Mouse (Mus musculus): ENCODE measurements at regions not wholly inside any gene's neighbourhood (a gene's known extent, or its start where the extent isn't known, plus 50 kb on each side); places are given as distances from the start of the nearest gene placed in this dataset.

DNA sequence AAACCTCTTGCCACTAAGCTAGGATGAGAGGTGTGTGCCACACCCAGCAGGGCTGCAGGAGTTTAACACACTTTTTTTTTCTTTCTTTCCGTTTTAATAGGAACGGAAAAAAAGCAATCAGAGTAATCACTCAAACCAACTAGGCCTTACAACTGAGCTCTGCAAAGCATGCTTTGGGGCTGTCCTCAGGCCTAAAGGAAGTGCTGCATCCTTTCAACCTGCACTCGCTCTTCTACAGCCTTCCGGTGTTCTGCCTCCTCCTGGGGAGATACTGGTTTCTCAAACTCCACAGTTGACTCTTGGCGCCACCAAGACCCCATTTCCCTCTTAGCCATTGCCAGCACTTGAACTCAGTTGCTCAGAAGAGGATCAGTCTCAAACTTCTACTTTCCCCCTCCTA, 143.2 kb downstream of the Foxo1 start:
- Histone ChIP-seq H3K27me3 (replicated peaks) (peaks cover 30% of the 10 kb centered on the region), H3K4me3 (replicated peaks) (no peak overlapping the region), H3K36me3 (replicated peaks; ENCODE audit: low read length) (no peaks in the 10 kb centered on the region), H3K4me1 (no peaks in the 10 kb centered on the region), H3K9me3 (no peaks in the 10 kb centered on the region)
- TF ChIP-seq FLI1 (IDR thresholded peaks at IDR 0.05; ENCODE audit: low read length): no peak

DNA sequence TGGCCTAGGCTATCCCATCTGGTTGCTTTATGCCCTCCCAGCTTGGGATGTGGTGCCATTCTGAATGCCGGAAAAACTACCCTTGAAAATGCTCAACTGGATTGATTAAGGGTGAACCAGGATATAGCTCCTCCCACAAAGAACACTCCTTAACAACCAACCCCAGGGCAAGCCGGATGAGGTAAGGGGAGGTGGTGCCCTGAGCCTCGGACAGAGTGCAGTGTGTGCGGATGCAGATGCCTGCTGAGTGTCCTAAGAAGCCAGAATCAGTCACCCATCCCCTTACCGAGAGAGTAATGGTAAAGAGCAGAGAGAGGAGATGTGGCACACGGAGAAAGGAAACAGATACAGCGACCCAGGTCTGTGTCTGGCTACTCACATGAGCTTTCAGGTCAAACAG, 141.3 kb downstream of the Foxo1 start:
- Histone ChIP-seq H3K36me3 (replicated peaks; ENCODE audit: low read length) (no peaks in the 10 kb centered on the region), H3K9me3 (no peaks in the 10 kb centered on the region), H3K4me3 (replicated peaks) (no peak overlapping the region)

DNA sequence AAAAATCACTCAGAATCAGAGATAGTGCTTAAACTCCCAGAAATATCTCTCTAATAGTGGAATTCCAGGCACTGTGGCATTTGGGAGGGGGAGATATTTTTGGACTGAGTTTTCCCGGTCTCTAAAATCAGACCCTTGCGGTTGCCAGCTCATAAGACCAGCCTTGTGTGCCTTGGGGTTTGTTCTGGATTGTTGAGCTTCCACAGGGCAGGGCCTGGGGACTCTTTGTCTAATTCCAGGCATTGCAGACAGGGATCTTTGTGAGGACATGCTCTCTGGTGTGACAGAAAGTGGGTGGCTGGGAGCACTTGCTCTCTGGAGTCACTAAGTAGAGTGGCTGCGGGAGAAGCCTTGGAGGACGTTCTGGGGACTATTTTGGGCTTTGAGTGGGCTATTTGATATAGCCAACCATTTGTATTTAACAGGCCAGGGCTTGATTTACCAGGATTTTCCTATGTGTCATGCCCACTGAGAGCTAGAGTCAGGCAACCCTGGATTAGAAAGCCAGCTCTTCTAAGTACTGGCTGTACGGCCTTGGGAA, 138.7 kb downstream of the Foxo1 start:
- Histone ChIP-seq H3K9me3 (peaks cover 5% of the 10 kb centered on the region; the same call in 1 of the 2 replicates), H3K4me3 (replicated peaks) (no peak overlapping the region), H3K36me3 (replicated peaks; ENCODE audit: low read length) (no peaks in the 10 kb centered on the region), H3K27me3 (replicated peaks) (peaks cover 34% of the 10 kb centered on the region), H3K4me1 (peaks cover 6% of the 10 kb centered on the region)
- TF ChIP-seq GATA1 (IDR thresholded peaks at IDR 0.05; ENCODE audit: borderline replicate concordance, low read length) (no peak), FLI1 (IDR thresholded peaks at IDR 0.05; ENCODE audit: low read length) (no peak)

More for the DNA sequence above, 141.3 kb downstream of the Foxo1 start:
- peaks cover 4% of the 10 kb centered on the region for H3K4me1 ChIP-seq
- peaks cover 30% of the 10 kb centered on the region for H3K27me3 ChIP-seq (replicated peaks)
- TF ChIP-seq FLI1 (IDR thresholded peaks at IDR 0.05; ENCODE audit: low read length) (no peak), GATA1 (IDR thresholded peaks at IDR 0.05; ENCODE audit: borderline replicate concordance, low read length) (no peak)

DNA sequence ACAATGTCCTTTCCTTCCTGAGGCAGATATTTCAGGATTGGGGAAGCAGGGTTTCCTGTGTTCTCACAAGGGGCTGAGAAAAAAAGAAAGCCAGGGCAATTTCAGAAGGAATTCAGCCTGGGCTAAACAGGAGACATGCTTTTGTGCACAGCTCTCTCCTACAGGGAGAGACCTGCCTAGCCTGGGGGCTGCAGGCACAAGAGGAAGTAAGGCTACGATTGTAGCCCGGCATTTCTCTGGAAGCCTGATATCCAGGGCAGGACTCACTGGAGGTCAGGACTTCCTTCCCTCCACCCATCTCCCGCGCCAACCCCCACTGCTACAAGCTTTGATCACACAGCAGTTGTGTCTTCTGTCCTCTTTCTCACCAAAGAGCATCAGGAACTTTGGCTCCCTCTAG, 136.5 kb downstream of the Foxo1 start:
- H3K36me3 ChIP-seq (replicated peaks; ENCODE audit: low read length): no peaks in the 10 kb centered on the region
- TF ChIP-seq FLI1 (IDR thresholded peaks at IDR 0.05; ENCODE audit: low read length) (no peak), GATA1 (IDR thresholded peaks at IDR 0.05; ENCODE audit: borderline replicate concordance, low read length) (no peak)
- H3K9me3 ChIP-seq: peaks cover 5% of the 10 kb centered on the region; the same call in 1 of the 2 replicates
- peaks cover 17% of the 10 kb centered on the region for H3K4me1 ChIP-seq
- H3K27me3 ChIP-seq (replicated peaks): peaks cover 48% of the 10 kb centered on the region
- no peak overlapping the region for H3K4me3 ChIP-seq (replicated peaks)

DNA sequence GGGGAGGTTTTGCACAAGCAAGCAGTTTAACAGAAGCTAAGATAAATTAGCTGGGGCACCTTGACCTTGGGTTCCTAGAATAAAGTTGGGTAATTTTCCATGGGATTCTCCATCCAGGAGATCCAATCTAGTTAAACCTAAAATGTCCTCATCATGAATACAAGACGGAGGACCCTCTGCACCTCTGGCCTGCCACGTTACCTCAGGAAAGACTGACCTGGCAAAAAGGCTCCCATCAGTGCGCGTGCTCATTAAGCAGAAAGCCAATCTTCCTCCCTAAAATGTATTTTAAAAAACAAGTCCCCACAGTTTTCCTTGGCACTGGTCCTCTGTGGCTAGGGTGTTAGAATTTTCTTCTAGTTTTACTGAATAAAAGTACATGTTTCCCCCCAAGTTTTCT, 134.9 kb downstream of the Foxo1 start:
- Histone ChIP-seq H3K36me3 (replicated peaks; ENCODE audit: low read length) (no peaks in the 10 kb centered on the region), H3K4me3 (replicated peaks) (no peak overlapping the region), H3K4me1 (peaks cover 17% of the 10 kb centered on the region), H3K27me3 (replicated peaks) (peaks cover 50% of the 10 kb centered on the region), H3K9me3 (peaks cover 5% of the 10 kb centered on the region; the same call in 1 of the 2 replicates)
- TF ChIP-seq FLI1 (IDR thresholded peaks at IDR 0.05; ENCODE audit: low read length) (no peak), GATA1 (IDR thresholded peaks at IDR 0.05; ENCODE audit: borderline replicate concordance, low read length) (no peak)

Data from megakaryocyte, embryonic 14.5 days (primary cell).